Mouse (Mus musculus): ENCODE measurements around the gene Vmn1r221. TPM values are rescaled to one million over a fixed set of nuclear protein-coding genes. Genes with fewer than 3 reads are reported as not detected.
"Not testable (repeated sequence)": the region's sequence is repeated elsewhere in the genome, so short reads cannot be mapped to it uniquely, and the experiment has no call there.

Gene Vmn1r221
- polyA plus RNA-seq (2016; fragmentation: Nextera tagmentation; extraction: Ambion mirVana): not detected in 2 replicates

- not testable (repeated sequence) for H3K27me3 ChIP-seq; H3K27ac ChIP-seq; H3K4me1 ChIP-seq; H3K4me2 ChIP-seq (replicated peaks); H3K36me3 ChIP-seq; H3K4me3 ChIP-seq; H3K9me3 ChIP-seq; ATAC-seq (ENCODE audit: insufficient number of reproducible peaks, insufficient read depth, low FRiP score, low TSS enrichment); H3K9ac ChIP-seq
- 82% methylated on average over 2 of the region's 2 CpGs for WGBS
Measured at GRCm38 (mm10) chr13:23213827-23214226, at the start of gene Vmn1r221. TSS of gene Vmn1r221 (plus strand) at chr13:23214127.

- 86% methylated on average over 4 of the region's 4 CpGs for WGBS
- H3K27ac ChIP-seq; H3K9me3 ChIP-seq; H3K9ac ChIP-seq; H3K36me3 ChIP-seq; H3K4me1 ChIP-seq; ATAC-seq (ENCODE audit: insufficient number of reproducible peaks, insufficient read depth, low FRiP score, low TSS enrichment); H3K27me3 ChIP-seq; H3K4me2 ChIP-seq (replicated peaks); H3K4me3 ChIP-seq: not testable (repeated sequence)
Measured at GRCm38 (mm10) chr13:23166471-23166870, 47.5 kb upstream of the Vmn1r221 start.

DNA sequence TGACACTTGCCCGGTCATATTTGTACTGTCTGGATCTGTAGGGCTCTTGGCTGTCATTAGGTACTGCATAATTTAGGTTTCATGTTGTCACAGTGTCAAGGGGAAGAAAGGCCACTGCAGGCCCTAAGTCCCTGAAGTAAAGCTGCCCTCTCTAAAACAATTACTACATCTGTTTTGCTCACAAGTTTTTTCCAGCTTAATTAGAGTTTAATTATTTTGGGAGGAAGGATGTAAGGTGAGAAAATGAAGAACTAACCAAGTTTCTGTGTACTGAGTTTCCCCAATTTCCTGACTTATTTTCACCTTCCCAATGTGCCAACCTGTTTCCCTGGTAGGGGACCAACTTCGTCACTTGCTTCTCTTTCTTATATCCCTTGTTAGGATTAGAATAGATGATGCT, 26.1 kb upstream of the Vmn1r221 start, which contains the start of gene Vmn1r220:
Vmn1r220 (minus strand) TSS at position 101 of the 400 bp plus-strand sequence.
- Histone ChIP-seq H3K4me2 (replicated peaks) (no peak within 1 kb of the TSS), H3K9me3 (no peaks in the 10 kb centered on the region), H3K27me3 (no peaks in the 10 kb centered on the region), H3K4me1 (no peaks in the 10 kb centered on the region), H3K27ac (no peak within 1 kb of the TSS), H3K9ac (no peak within 1 kb of the TSS), H3K36me3 (no peaks in the 10 kb centered on the region), H3K4me3 (no peak within 1 kb of the TSS)
- ATAC-seq (ENCODE audit: insufficient number of reproducible peaks, insufficient read depth, low FRiP score, low TSS enrichment): no peak
- 84% methylated on average over 2 of the region's 2 CpGs for WGBS

DNA sequence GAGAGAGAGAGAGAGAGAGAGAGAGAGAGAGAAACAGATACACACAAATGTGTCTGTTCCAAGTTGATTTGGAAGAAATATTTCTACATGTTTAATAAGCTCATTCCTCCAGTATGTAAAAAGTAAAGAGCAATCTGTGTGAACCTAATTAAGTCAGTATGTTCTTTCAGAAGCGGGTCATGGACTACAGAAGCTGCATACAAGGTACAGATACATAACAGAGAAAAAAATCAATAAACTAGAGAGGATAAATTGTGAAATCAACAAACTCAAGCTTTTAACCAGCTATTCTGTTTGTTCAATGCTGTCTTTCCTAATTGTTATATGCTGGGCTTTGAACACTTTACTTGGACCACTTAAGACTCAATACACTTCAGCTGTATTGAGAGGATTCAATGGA, 10.0 kb upstream of the Vmn1r221 start:
- not testable (repeated sequence) for H3K9ac ChIP-seq; H3K27me3 ChIP-seq; ATAC-seq (ENCODE audit: insufficient number of reproducible peaks, insufficient read depth, low FRiP score, low TSS enrichment); H3K4me1 ChIP-seq; H3K4me2 ChIP-seq (replicated peaks); H3K4me3 ChIP-seq; H3K9me3 ChIP-seq; H3K27ac ChIP-seq; H3K36me3 ChIP-seq
- WGBS: 82% methylated on average over 1 of the region's 1 CpGs

DNA sequence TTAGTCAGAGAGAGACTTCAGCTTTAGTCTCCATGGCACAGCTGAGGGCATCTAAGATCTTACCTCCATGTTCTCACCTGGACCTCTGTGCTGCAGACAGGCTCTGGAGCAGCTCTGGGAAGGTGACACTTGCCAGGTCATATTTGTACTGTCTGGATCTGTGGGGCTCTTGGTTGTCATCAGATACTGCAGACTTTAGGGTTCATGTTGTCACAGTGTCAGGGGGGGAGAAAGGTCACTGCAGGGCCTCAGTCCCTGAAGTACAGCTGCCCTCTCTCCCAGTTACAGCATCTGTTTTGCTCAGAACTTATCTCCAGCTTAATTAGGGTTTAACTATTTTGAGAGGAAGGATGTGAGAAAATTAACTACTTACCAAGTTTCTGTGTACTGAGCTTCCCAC, 21.9 kb downstream of the Vmn1r221 start, which contains the start of gene Vmn1r222:
Vmn1r222 (minus strand) TSS at position 101 of the 400 bp plus-strand sequence.
- not testable (repeated sequence) for H3K4me2 ChIP-seq (replicated peaks); ATAC-seq (ENCODE audit: insufficient number of reproducible peaks, insufficient read depth, low FRiP score, low TSS enrichment); H3K27me3 ChIP-seq; H3K4me1 ChIP-seq; H3K27ac ChIP-seq; H3K36me3 ChIP-seq; H3K4me3 ChIP-seq; H3K9ac ChIP-seq; H3K9me3 ChIP-seq

DNA sequence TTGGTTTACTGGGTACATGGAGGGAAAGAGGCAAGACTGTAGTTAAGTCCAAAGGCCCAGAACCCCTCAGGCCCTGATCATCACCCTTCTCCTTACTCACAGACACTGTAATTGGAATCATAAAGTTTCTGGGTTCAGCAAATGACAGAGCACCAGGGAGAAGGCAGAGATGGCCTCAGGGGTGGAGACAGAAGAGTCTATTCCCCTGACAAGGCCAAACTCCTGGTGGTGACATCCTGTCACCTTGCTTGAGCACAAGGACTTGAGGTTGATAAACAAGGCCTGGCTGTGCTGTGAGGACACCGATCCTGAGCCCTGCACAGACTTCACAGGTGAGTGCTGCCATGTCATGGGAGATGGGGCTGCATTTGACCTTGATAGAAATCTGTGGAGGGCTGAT, 32.9 kb downstream of the Vmn1r221 start, which contains the start of gene Vmn1r223:
Vmn1r223 (plus strand) TSS at position 301 of the 400 bp plus-strand sequence.
- not testable (repeated sequence) for H3K27ac ChIP-seq; ATAC-seq (ENCODE audit: insufficient number of reproducible peaks, insufficient read depth, low FRiP score, low TSS enrichment); H3K9ac ChIP-seq; H3K4me3 ChIP-seq; H3K36me3 ChIP-seq; H3K4me2 ChIP-seq (replicated peaks); H3K27me3 ChIP-seq; H3K4me1 ChIP-seq; H3K9me3 ChIP-seq
- WGBS: 76% methylated on average over 1 of the region's 1 CpGs

- Histone ChIP-seq H3K9me3 (0 out of 2 replicates have a peak, but pooled peaks cover 3% of the 10 kb centered on the region), H3K9ac (no peak overlapping the region), H3K27ac (no peak overlapping the region), H3K4me1 (no peaks in the 10 kb centered on the region), H3K4me2 (replicated peaks) (no peak overlapping the region), H3K4me3 (no peak overlapping the region), H3K27me3 (no peaks in the 10 kb centered on the region), H3K36me3 (no peaks in the 10 kb centered on the region)
- 81% methylated on average over 2 of the region's 2 CpGs for WGBS
- ATAC-seq (ENCODE audit: insufficient number of reproducible peaks, insufficient read depth, low FRiP score, low TSS enrichment): no peak
Measured at GRCm38 (mm10) chr13:23258546-23259048, 44.7 kb downstream of the Vmn1r221 start.

GRCm38 (mm10) chr13:23268606-23269005, 54.7 kb downstream of the Vmn1r221 start:
- ATAC-seq (ENCODE audit: insufficient number of reproducible peaks, insufficient read depth, low FRiP score, low TSS enrichment); H3K4me2 ChIP-seq (replicated peaks); H3K36me3 ChIP-seq; H3K27me3 ChIP-seq; H3K9me3 ChIP-seq; H3K4me1 ChIP-seq; H3K4me3 ChIP-seq; H3K27ac ChIP-seq; H3K9ac ChIP-seq: not testable (repeated sequence)
- WGBS: 76% methylated on average over 3 of the region's 3 CpGs

- WGBS: 44% methylated on average over 4 of the region's 4 CpGs
- not testable (repeated sequence) for ATAC-seq (ENCODE audit: insufficient number of reproducible peaks, insufficient read depth, low FRiP score, low TSS enrichment); H3K4me3 ChIP-seq; H3K4me1 ChIP-seq; H3K9ac ChIP-seq; H3K4me2 ChIP-seq (replicated peaks); H3K27ac ChIP-seq; H3K9me3 ChIP-seq; H3K36me3 ChIP-seq; H3K27me3 ChIP-seq
Measured at GRCm38 (mm10) chr13:23269127-23269526, 55.2 kb downstream of the Vmn1r221 start.

DNA sequence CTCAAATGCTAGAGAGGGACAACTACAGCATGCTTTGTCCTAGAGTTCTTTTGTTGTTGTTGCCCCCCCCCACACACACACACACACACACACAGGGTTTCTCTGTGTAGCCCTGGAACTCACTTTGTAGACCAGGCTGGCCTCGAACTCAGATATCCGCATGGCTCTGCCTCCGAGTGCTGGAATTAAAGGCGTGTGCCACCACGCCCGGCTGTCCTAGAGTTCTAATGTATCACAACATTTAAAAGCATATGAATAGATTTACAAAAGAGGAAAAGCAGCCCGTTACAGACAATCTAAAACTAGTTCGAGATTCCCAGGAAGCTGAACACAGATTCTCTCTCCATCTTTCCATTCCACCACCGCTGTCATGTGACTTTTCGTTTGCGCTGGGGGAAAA, 55.8 kb downstream of the Vmn1r221 start:
- 24% methylated on average over 11 of the region's 11 CpGs for WGBS
- no peak overlapping the region for H3K27ac ChIP-seq
- peak overlapping the region; percentile 26; the same call in 1 of the 2 replicates for H3K4me3 ChIP-seq
- H3K9ac ChIP-seq: no peak overlapping the region
- ATAC-seq (ENCODE audit: insufficient number of reproducible peaks, insufficient read depth, low FRiP score, low TSS enrichment): no peak
- no peaks in the 10 kb centered on the region for H3K9me3 ChIP-seq
- H3K36me3 ChIP-seq: no peaks in the 10 kb centered on the region
- H3K4me2 ChIP-seq (replicated peaks): peak overlapping the region; percentile 49
- no peaks in the 10 kb centered on the region for H3K27me3 ChIP-seq
- no peaks in the 10 kb centered on the region for H3K4me1 ChIP-seq

- Histone ChIP-seq H3K36me3 (no peaks in the 10 kb centered on the region), H3K27ac (no peak overlapping the region), H3K4me3 (peak overlapping the region; percentile 26), H3K27me3 (no peaks in the 10 kb centered on the region), H3K4me2 (replicated peaks) (peak overlapping the region; percentile 49), H3K9me3 (no peaks in the 10 kb centered on the region), H3K9ac (no peak overlapping the region; the same call in 1 of the 2 replicates), H3K4me1 (no peaks in the 10 kb centered on the region)
- ATAC-seq (ENCODE audit: insufficient number of reproducible peaks, insufficient read depth, low FRiP score, low TSS enrichment): peak; percentile 35; the same call in 1 of the 2 replicates
- WGBS: 2% methylated on average over 34 of the region's 34 CpGs
Measured at GRCm38 (mm10) chr13:23270321-23271101, 56.6 kb downstream of the Vmn1r221 start.

Data from embryonic facial prominence, embryonic 12.5 days (tissue).